Mouse (Mus musculus) testis, adult 2 months (tissue): ENCODE measurements around the gene Frat2. TPM values are rescaled to one million over a fixed set of nuclear protein-coding genes. Genes with fewer than 3 reads are reported as not detected.

Source experiments
- H3K27ac ChIP-seq: fragments of 200-500 bp; 2 replicates; pipeline ENCODE4 v1.5.1; 2012; ENCODE audit warnings: low read depth, low read length; ENCODE audit not compliant: control insufficient read depth, insufficient read depth
- H3K27me3 ChIP-seq: fragments of 200-500 bp; 2 replicates; pipeline ENCODE4 v1.6.1; 2012; ENCODE audit warnings: mild to moderate bottlenecking, low read length, moderate library complexity; ENCODE audit not compliant: control insufficient read depth, insufficient read depth
- H3K36me3 ChIP-seq: fragments of 200-500 bp; 2 replicates; pipeline ENCODE4 v1.6.1; 2012; ENCODE audit warnings: mild to moderate bottlenecking, low read length; ENCODE audit not compliant: control insufficient read depth, insufficient read depth
- H3K4me1 ChIP-seq: fragments of 200-500 bp; 2 replicates; pipeline ENCODE4 v1.6.1; 2012; ENCODE audit warnings: low read length; ENCODE audit not compliant: control insufficient read depth, insufficient read depth
- H3K4me3 ChIP-seq: fragments of 200-500 bp; 2 replicates; pipeline ENCODE4 v1.5.1; 2012; ENCODE audit warnings: low read depth, mild to moderate bottlenecking, low read length, moderate library complexity, mixed read lengths; ENCODE audit not compliant: control insufficient read depth
- CTCF ChIP-seq: fragments of 200-500 bp; IDR thresholded peaks from 2 replicates; pipeline ENCODE4 v1.5.1; 2012; ENCODE audit warnings: low read depth, mild to moderate bottlenecking, inconsistent platforms, low read length, moderate library complexity; ENCODE audit not compliant: control insufficient read depth, insufficient read depth, insufficient replicate concordance
- POLR2A ChIP-seq: fragments of 200-500 bp; IDR thresholded peaks from 2 replicates; pipeline ENCODE4 v1.6.1; 2012; ENCODE audit warnings: low read depth, mild to moderate bottlenecking, inconsistent platforms, low read length, moderate library complexity; ENCODE audit not compliant: control insufficient read depth
- polyA plus RNA-seq: library from polyadenylated mRNA; depleted of rRNA; stranded (reverse); fragments of >200 nt; gene quantifications from 2 replicates; pipeline ENCODE4 v1.2.3, GENCODE M21; 2012

Gene Frat2
- polyA plus RNA-seq, 1 experiment, result 47.7 TPM

GRCm38 (mm10) chr19:41817325-41817724, 30.6 kb downstream of the Frat2 start:
- TF ChIP-seq CTCF (no peak), POLR2A (no peak)
- no peaks in the 10 kb centered on the region for H3K27me3 ChIP-seq
- no peak overlapping the region for H3K4me3 ChIP-seq
- no peaks in the 10 kb centered on the region; the same call in 1 of the 2 replicates for H3K4me1 ChIP-seq
- H3K27ac ChIP-seq, result no peak overlapping the region
- H3K36me3 ChIP-seq, result no peaks in the 10 kb centered on the region

DNA sequence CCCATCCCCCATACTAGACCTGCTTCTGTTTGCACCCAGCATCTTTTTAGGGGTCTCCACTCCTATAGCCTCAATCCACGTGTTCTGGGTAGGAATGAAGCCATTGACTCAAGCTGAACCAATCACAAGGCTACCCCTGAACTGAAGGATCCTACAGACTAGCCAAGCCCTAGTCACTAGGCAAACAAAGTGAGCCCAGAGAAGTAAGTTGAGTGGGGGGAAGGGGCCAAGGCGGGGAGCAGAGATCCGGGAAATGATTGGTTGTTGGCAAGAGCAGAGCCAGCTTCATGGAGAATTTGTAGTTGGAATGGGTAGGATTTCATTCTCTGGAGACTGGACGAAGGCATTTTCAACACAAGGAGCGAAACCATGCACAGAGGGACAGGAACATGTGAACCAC, 31.0 kb downstream of the Frat2 start:
- Histone ChIP-seq H3K27me3 (no peaks in the 10 kb centered on the region), H3K36me3 (no peaks in the 10 kb centered on the region), H3K4me1 (no peaks in the 10 kb centered on the region; the same call in 1 of the 2 replicates), H3K4me3 (no peak overlapping the region), H3K27ac (no peak overlapping the region)
- TF ChIP-seq CTCF (no peak), POLR2A (no peak)

DNA sequence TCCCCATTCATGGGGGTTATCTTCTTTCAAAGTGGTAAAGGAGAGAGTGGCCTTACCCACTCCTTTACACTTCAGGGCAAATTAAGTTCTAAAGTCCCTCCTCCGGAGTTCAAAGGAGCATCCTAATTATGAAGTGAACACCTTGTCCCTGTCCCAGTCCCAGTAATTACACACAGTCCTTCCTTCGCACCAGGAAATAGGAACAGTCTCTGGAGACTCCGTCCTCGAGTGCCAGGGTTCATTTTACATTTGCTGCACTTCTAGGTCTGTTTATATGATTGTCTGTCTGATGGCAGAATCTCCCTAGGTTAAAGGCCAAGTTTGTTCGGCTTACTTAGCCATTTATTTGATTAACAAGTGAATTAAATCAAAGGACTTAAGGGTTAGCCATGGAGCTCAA, 31.5 kb downstream of the Frat2 start:
- TF ChIP-seq CTCF (no peak), POLR2A (no peak)
- Histone ChIP-seq H3K4me1 (no peaks in the 10 kb centered on the region; the same call in 1 of the 2 replicates), H3K36me3 (no peaks in the 10 kb centered on the region), H3K27ac (no peak overlapping the region), H3K27me3 (no peaks in the 10 kb centered on the region), H3K4me3 (no peak overlapping the region)

GRCm38 (mm10) chr19:41813374-41813773, 34.6 kb downstream of the Frat2 start:
- Histone ChIP-seq H3K4me1 (no peaks in the 10 kb centered on the region; the same call in 1 of the 2 replicates), H3K27me3 (no peaks in the 10 kb centered on the region), H3K36me3 (no peaks in the 10 kb centered on the region), H3K27ac (no peak overlapping the region), H3K4me3 (no peak overlapping the region)
- TF ChIP-seq CTCF (no peak), POLR2A (no peak)

GRCm38 (mm10) chr19:41812525-41812924, 35.4 kb downstream of the Frat2 start:
- TF ChIP-seq CTCF, result no peak
- TF ChIP-seq POLR2A, result no peak
- no peaks in the 10 kb centered on the region; the same call in 1 of the 2 replicates for H3K4me1 ChIP-seq
- no peak overlapping the region for H3K27ac ChIP-seq

DNA sequence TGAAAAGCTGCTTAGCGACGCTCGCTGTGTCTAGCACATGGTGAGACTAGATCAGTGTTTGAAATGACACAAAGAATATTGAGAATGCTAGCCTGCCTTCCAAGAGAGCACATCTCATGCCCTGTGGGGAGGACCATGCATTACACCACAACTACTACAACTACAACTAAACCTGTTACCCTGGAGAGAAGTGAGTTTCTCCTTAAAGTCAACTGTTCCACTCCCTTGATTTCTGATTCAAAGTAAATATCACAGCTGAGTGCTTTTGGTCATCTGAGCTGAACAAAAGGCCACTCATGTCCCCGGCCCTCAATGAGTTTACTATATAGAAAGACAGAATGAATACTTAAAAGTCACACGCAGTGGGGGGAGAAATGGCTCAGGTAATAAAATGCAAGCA, 37.9 kb downstream of the Frat2 start:
- Histone ChIP-seq H3K36me3 (no peaks in the 10 kb centered on the region), H3K27me3 (no peaks in the 10 kb centered on the region), H3K4me1 (no peaks in the 10 kb centered on the region; the same call in none of the 2 replicates), H3K27ac (no peak overlapping the region), H3K4me3 (no peak overlapping the region)
- TF ChIP-seq POLR2A, result no peak
- no peak for TF ChIP-seq CTCF

More at GRCm38 (mm10) chr19:41812525-41812924, 35.4 kb downstream of the Frat2 start:
- Histone ChIP-seq H3K4me3 (no peak overlapping the region), H3K27me3 (no peaks in the 10 kb centered on the region), H3K36me3 (no peaks in the 10 kb centered on the region)

DNA sequence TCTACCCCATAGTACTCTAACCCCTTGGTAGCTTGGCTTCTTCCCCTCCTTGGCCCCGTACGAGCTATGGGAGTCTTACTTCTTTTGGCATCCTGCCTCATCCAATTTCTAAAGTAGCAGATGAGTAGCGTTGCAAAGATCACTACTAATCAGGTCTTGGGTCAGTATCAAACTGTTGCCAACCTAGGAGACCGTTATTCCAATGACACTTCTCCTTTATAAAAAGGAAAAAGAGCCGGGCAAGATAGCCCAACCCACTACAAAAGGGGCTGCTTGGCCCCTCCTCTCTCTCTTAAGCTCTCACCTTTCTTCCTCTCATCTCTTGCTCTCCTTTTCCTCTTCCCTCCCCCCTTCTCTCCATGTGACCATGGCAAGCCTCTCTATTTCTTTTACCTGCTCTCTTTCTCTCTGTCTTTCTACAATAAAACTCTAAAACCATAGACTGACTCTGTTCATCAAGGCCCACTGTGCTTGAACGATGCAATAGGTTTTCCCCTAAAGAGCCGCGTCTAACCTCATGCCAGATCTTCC, 39.8 kb downstream of the Frat2 start:
- H3K36me3 ChIP-seq, result no peaks in the 10 kb centered on the region; the same call in 1 of the 2 replicates
- no peak for TF ChIP-seq CTCF
- TF ChIP-seq POLR2A, result no peak
- no peaks in the 10 kb centered on the region for H3K27me3 ChIP-seq
- H3K27ac ChIP-seq, result no peak overlapping the region
- H3K4me1 ChIP-seq, result peaks cover 2% of the 10 kb centered on the region
- H3K4me3 ChIP-seq, result no peak overlapping the region

GRCm38 (mm10) chr19:41807497-41807896, 40.4 kb downstream of the Frat2 start:
- Histone ChIP-seq H3K27ac (no peak overlapping the region), H3K4me3 (no peak overlapping the region), H3K4me1 (peaks cover 6% of the 10 kb centered on the region), H3K27me3 (no peaks in the 10 kb centered on the region), H3K36me3 (no peaks in the 10 kb centered on the region; the same call in 1 of the 2 replicates)
- TF ChIP-seq CTCF (no peak), POLR2A (no peak)
